Mouse (Mus musculus) myocyte (in vitro differentiated cells): ENCODE measurements at regions not wholly inside any gene's neighbourhood (a gene's known extent, or its start where the extent isn't known, plus 50 kb on each side); places are given as distances from the start of the nearest gene placed in this dataset.

Source experiments
- POLR2A ChIP-seq: IDR thresholded peaks from one replicate; pipeline ENCODE4 v1.6.1; 2011; ENCODE audit warnings: low read depth, mild to moderate bottlenecking, control low read depth, moderate library complexity; ENCODE audit not compliant: insufficient read length
- POLR2AphosphoS2 ChIP-seq: IDR thresholded peaks from one replicate; pipeline ENCODE4 v1.6.1; 2011; ENCODE audit warnings: low read depth, control low read depth; ENCODE audit not compliant: insufficient read length
- TCF12 ChIP-seq: IDR thresholded peaks from one replicate; pipeline ENCODE4 v1.6.1; 2011; ENCODE audit warnings: mild to moderate bottlenecking, control low read depth; ENCODE audit not compliant: poor library complexity, insufficient read depth, severe bottlenecking

DNA sequence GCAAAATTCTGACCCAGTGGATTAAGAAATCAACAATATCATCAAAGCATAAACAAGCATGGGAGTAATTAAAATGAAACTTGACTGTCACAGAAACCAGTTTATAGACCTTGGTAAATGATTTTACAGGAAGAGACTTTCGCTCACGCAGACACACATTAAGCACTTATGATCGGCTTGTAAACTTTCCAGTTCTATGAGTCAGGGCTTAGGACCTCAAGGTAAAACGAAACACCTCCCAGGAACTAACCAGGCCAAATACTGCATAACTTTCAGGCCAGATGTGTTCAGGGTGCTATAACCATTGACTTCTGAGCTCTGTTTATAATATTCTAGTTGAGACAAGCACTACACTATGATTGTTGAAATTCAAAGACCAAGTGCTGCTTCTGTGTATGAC, 312.1 kb upstream of the Klf6 start:
- TF ChIP-seq POLR2AphosphoS2, result no peak
- TF ChIP-seq TCF12, result no peak
- TF ChIP-seq POLR2A, result no peak
